Mouse (Mus musculus) cerebellum, postnatal 10 days (tissue): ENCODE data around the gene Olfr510.
"Not testable (repeated sequence)": the region's sequence is repeated elsewhere in the genome, so short reads cannot be mapped to it uniquely, and the experiment has no call there.

Experiments used
- DNase-seq, 2 experiments: peaks; one replicate each; pipeline ENCODE4 v3.0.0; 2021; ENCODE audit warnings: mixed read lengths in 2 of 2

Gene Olfr510

GRCm38 (mm10) chr7:108666118-108666517 is at the start of gene Olfr510:
Olfr510 (plus strand) TSS chr7:108666418.
- DNase-seq = no peak

- not testable (repeated sequence) for DNase-seq
These were observed 49.4 kb upstream of the Olfr510 start for GRCm38 (mm10) chr7:108616781-108617180.

- no peak for DNase-seq
These were observed 44.7 kb upstream of the Olfr510 start, which contains the start of gene Olfr507 for GRCm38 (mm10) chr7:108621514-108621913. Olfr507 (plus strand) TSS chr7:108621814.

GRCm38 (mm10) chr7:108629694-108630093 is 36.5 kb upstream of the Olfr510 start, which contains the start of gene Olfr508:
Olfr508 (plus strand) TSS chr7:108629994.
- no peak for DNase-seq

- no peak for DNase-seq
These were observed 14.4 kb upstream of the Olfr510 start, which contains the start of gene Olfr509 for GRCm38 (mm10) chr7:108651806-108652205. Olfr509 (minus strand) TSS chr7:108651906.

- DNase-seq = no peak
These were observed 3.8 kb upstream of the Olfr510 start for GRCm38 (mm10) chr7:108662419-108662818.

- DNase-seq = no peak
These were observed 4.8 kb downstream of the Olfr510 start for GRCm38 (mm10) chr7:108671058-108671457.

- DNase-seq = no peak
These were observed 12.7 kb downstream of the Olfr510 start for GRCm38 (mm10) chr7:108678886-108679285.

GRCm38 (mm10) chr7:108713020-108713419 is 46.8 kb downstream of the Olfr510 start, which contains the start of gene Olfr512:
Olfr512 (plus strand) TSS chr7:108713320.
- DNase-seq = no peak
